Mouse (Mus musculus) hindbrain, embryonic 12.5 days (tissue): ENCODE results near the gene Tmem232. TPM values are rescaled to one million over a fixed set of nuclear protein-coding genes. Genes with fewer than 3 reads are reported as not detected.
"Not testable (repeated sequence)": the region's sequence is repeated elsewhere in the genome, so short reads cannot be mapped to it uniquely, and the experiment has no call there.

Experiments
- ATAC-seq: fragments of 200-750 bp; cut with Nextera tagmentation; 2 replicates; pipeline ENCODE4 v1.8.0; 2017; ENCODE audit warnings: moderate TSS enrichment; ENCODE audit not compliant: low FRiP score
- H3K27ac ChIP-seq: fragments of 300-500 bp; sonication (generic); 2 replicates; pipeline ENCODE4 v1.5.1; 2016; ENCODE audit warnings: mild to moderate bottlenecking
- H3K27me3 ChIP-seq: fragments of 300-500 bp; sonication (generic); 2 replicates; pipeline ENCODE4 v1.6.1; 2016; ENCODE audit warnings: mild to moderate bottlenecking
- H3K36me3 ChIP-seq: fragments of 300-500 bp; sonication (generic); 2 replicates; pipeline ENCODE4 v1.6.1; 2016; ENCODE audit warnings: mild to moderate bottlenecking
- H3K4me1 ChIP-seq: fragments of 300-500 bp; sonication (generic); 2 replicates; pipeline ENCODE4 v1.6.1; 2016
- H3K4me2 ChIP-seq: fragments of 300-500 bp; sonication (generic); replicated peaks from 2 replicates; pipeline ENCODE4 v1.6.1; 2016; ENCODE audit warnings: mild to moderate bottlenecking
- H3K4me3 ChIP-seq: fragments of 300-500 bp; sonication (generic); 2 replicates; pipeline ENCODE4 v1.5.1; 2016; ENCODE audit warnings: mild to moderate bottlenecking
- H3K9ac ChIP-seq: fragments of 300-500 bp; sonication (generic); 2 replicates; pipeline ENCODE4 v1.6.1; 2016; ENCODE audit warnings: mild to moderate bottlenecking, moderate library complexity
- H3K9me3 ChIP-seq: fragments of 300-500 bp; sonication (generic); replicated peaks from 2 replicates; pipeline ENCODE4 v1.6.1; 2016; ENCODE audit warnings: mild to moderate bottlenecking
- WGBS: fragments of 180-500 bp; shearing (Covaris S2); methylation state at CpG from one replicate; pipeline ENCODE4 v1.1.7; 2016; 5-methylcytosine and 5-hydroxymethylcytosine counted together
- polyA plus RNA-seq: library from polyadenylated mRNA; unstranded; fragments of >200 nt; fragmentation: Nextera tagmentation; extraction: Ambion mirVana; gene quantifications from 2 replicates; pipeline ENCODE4 v1.2.1, GENCODE M21; 2016

The Tmem232 gene
- polyA plus RNA-seq, 1 experiment from 2014 or later: 0.13 TPM

DNA sequence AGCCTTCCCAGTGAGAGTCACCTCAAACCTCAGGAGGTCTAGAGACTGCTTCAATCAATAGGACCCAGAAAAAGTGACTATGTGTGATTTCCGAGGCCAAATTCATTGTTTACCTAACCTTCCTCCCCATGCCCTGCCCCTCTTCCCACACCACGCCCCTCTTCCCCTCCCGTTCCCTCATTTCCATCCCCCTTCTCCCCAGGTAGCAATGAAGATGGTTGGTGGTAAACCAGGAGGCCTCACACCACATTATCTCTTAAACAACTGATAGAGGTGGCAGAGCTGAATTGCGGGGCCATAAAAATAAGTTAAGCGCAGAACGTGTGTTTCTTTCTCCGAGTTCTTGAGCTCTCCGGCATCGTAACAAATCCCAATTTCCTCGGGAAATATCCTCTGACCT, 55.9 kb downstream of the Tmem232 start:
- no peak for ATAC-seq
- H3K4me3 ChIP-seq: no peak overlapping the region
- 74% methylated on average over 10 of the region's 10 CpGs for WGBS

DNA sequence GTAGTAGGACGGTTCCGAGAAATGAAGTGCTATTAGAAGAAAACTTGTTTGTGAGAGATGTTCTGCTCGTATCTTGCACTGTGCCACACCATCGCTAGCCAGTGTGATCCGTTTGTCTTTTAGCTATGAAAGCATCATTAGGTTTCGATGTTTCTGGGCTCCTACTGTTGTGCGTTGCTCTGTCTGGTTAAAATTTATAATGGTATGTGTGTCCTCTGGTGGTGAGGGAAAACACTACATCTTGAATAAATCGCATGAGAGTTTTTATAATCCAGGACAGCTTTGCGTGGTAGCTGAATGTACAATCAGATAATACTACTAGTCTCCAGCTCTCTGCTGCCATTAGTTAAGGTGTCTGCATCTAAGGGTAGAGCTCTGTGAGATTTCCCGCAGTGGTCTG, 63.8 kb downstream of the Tmem232 start:
- Histone ChIP-seq H3K4me2 (no peak overlapping the region), H3K4me1 (no peaks in the 10 kb centered on the region), H3K9me3 (no peaks in the 10 kb centered on the region), H3K27me3 (no peaks in the 10 kb centered on the region), H3K27ac (no peak overlapping the region), H3K9ac (no peak overlapping the region), H3K4me3 (no peak overlapping the region), H3K36me3 (no peaks in the 10 kb centered on the region)
- ATAC-seq: no peak
- WGBS: 94% methylated on average over 10 of the region's 10 CpGs

More for the DNA sequence above, 55.9 kb downstream of the Tmem232 start:
- Histone ChIP-seq H3K4me1 (no peaks in the 10 kb centered on the region), H3K36me3 (no peaks in the 10 kb centered on the region), H3K9ac (no peak overlapping the region), H3K9me3 (no peaks in the 10 kb centered on the region), H3K4me2 (no peak overlapping the region), H3K27ac (no peak overlapping the region), H3K27me3 (no peaks in the 10 kb centered on the region)

DNA sequence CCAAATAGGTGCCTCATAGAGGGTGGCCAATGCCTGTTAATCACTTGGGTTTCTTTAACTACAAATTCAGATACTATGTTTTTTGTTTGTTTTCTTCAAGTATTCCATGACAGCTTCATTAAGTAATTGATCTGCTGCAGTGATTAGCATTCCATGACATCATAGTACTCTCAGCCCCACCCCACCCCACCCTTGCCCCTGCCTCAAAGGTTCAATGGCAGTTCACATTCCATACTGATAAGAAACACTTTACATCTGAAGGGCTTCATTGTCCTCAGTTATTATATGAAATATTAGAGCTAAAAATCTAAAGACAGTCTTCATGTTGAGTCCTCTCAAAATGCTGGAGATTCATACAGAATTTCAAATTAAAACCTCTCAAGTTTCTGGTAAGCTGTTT, 89.8 kb downstream of the Tmem232 start:
- no peak overlapping the region for H3K9ac ChIP-seq
- no peak overlapping the region for H3K27ac ChIP-seq
- no peaks in the 10 kb centered on the region for H3K36me3 ChIP-seq
- ATAC-seq: no peak
- no peaks in the 10 kb centered on the region for H3K4me1 ChIP-seq
- H3K4me2 ChIP-seq: no peak overlapping the region
- H3K27me3 ChIP-seq: no peaks in the 10 kb centered on the region
- no peaks in the 10 kb centered on the region for H3K9me3 ChIP-seq
- H3K4me3 ChIP-seq: no peak overlapping the region

DNA sequence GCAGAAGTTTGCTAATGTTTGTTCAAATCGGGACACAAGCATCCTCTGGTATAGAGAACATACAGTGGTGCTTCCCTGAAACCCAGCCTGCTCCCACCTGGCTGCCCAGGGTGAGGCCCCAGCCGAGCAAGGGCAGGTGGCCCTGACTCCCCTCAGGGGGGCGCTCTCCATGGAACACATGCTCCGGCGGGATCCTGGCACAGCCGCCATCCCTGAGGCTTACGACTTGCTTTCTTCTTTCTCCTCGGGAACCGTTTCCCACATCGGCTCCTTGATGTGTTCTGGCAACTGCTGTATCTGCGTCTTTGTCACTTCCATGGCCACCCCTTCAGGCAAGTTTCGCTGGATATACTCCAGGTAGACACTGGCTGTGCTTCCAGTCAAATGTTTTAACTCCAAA, 102.7 kb downstream of the Tmem232 start:
- not testable (repeated sequence) for H3K27ac ChIP-seq

DNA sequence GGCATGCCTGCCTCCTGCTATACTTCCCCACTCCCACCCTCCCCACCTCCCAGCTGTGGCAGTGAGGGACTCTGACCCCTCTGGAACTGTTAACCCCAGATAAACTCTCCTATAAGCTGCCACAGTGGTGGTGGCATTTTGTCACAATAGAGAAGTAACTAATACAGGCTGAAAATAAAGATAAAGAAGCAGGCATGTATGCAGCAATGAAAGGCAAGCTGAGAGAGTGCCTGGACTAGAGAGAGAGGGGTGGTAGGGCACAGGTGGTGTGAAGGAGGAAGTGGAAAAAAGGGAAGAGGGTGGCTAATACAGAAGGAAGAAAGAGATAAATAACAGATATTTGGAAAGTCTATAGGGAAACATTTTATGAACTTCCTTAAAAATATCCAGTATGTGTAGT, 121.5 kb downstream of the Tmem232 start:
- Histone ChIP-seq H3K36me3 (no peaks in the 10 kb centered on the region), H3K27ac (no peak overlapping the region), H3K4me3 (no peak overlapping the region), H3K27me3 (no peaks in the 10 kb centered on the region), H3K4me1 (no peaks in the 10 kb centered on the region), H3K9ac (no peak overlapping the region), H3K9me3 (no peaks in the 10 kb centered on the region), H3K4me2 (no peak overlapping the region)
- no peak for ATAC-seq

More for the DNA sequence above, 102.7 kb downstream of the Tmem232 start:
- H3K4me1 ChIP-seq, H3K4me2 ChIP-seq, H3K4me3 ChIP-seq, H3K27me3 ChIP-seq, H3K9me3 ChIP-seq, ATAC-seq, H3K9ac ChIP-seq, H3K36me3 ChIP-seq: not testable (repeated sequence)
- WGBS: 91% methylated on average over 12 of the region's 12 CpGs

DNA sequence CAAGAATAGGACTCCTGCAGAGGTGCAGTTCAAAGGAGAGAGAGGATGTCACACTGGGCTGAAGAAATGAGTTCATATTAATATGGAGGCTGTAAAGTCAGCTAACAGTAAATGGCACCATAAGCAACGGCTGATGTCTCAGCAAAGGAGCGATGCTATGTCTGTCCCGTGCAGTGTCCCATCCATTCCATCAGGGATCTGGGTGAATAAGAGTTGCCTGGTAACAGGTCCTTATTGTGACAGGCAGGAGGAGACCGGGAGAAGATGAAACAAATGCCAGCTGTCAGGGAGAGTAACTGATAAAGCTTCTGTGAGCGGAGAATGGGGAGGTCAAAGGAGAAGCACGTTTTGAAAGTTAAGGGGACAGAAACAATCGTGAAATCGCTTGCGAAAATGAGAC, 135.3 kb downstream of the Tmem232 start:
- Histone ChIP-seq H3K27me3 (no peaks in the 10 kb centered on the region), H3K4me2 (no peak overlapping the region), H3K9me3 (no peaks in the 10 kb centered on the region), H3K4me3 (no peak overlapping the region), H3K9ac (no peak overlapping the region), H3K27ac (no peak overlapping the region), H3K4me1 (peaks cover 8% of the 10 kb centered on the region), H3K36me3 (no peaks in the 10 kb centered on the region)
- 21% methylated on average over 9 of the region's 9 CpGs for WGBS
- peak; percentile 74 for ATAC-seq

DNA sequence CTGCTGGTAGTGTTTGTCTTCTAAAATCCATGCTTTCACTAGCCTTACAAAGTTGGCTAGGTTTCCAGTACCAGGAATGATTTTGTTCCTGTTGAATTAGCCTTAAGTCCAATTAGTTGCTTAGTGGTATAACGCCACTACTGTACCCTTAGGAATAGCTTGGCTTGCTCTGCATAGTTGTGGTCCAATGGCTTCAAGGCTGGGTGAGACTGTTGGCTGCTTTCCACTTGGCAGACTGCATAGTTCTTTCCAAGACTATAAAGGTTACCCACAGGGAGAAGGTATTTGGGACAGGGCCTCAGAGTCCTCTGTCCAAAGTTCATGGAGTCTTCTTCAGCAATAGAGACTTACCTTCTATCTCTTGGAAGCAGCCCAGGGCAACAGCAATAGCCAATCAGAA, 139.7 kb downstream of the Tmem232 start:
- H3K9me3 ChIP-seq: no peaks in the 10 kb centered on the region
- 85% methylated on average over 1 of the region's 1 CpGs for WGBS
- no peaks in the 10 kb centered on the region for H3K27me3 ChIP-seq
- no peak overlapping the region for H3K4me3 ChIP-seq
- no peak overlapping the region for H3K9ac ChIP-seq
- peaks cover 7% of the 10 kb centered on the region for H3K4me1 ChIP-seq
- H3K36me3 ChIP-seq: no peaks in the 10 kb centered on the region
- H3K4me2 ChIP-seq: no peak overlapping the region
- H3K27ac ChIP-seq: no peak overlapping the region
- ATAC-seq: no peak

DNA sequence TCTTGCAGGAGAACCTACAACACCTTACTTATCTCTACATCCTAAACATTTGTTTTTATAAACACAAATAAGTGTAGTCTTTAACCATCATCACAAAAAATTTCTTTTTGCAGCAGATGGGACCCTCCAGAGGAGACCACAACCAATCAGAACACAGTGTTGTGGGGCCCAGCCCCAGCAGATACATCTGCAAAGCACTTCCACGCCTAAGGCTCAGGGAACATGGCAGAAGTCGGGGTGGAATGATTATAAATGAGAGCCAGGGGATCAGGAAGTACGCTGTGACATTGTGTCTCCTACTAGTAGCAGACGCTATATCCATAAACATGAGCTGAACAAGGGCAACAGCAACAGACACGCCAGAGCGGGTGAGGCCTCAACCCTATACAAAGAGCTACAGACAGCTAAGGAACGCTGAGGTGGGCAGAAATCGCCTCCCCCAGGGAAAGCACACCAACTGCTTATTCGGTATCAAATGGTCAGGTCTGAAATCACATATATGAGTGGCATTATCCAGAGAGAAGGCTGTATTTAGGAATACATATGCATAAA, 156.1 kb downstream of the Tmem232 start:
- 56% methylated on average over 9 of the region's 9 CpGs for WGBS
- Histone ChIP-seq H3K36me3 (no peaks in the 10 kb centered on the region), H3K4me3 (no peak overlapping the region), H3K4me1 (0 out of 2 replicates have a peak, but pooled peaks cover 4% of the 10 kb centered on the region), H3K4me2 (no peak overlapping the region), H3K27me3 (no peaks in the 10 kb centered on the region), H3K27ac (0 out of 2 replicates have a peak overlapping the region, but pooled peaks have one; percentile 36), H3K9ac (no peak overlapping the region), H3K9me3 (no peaks in the 10 kb centered on the region)
- peak; percentile 68; the same call in 1 of the 2 replicates for ATAC-seq

DNA sequence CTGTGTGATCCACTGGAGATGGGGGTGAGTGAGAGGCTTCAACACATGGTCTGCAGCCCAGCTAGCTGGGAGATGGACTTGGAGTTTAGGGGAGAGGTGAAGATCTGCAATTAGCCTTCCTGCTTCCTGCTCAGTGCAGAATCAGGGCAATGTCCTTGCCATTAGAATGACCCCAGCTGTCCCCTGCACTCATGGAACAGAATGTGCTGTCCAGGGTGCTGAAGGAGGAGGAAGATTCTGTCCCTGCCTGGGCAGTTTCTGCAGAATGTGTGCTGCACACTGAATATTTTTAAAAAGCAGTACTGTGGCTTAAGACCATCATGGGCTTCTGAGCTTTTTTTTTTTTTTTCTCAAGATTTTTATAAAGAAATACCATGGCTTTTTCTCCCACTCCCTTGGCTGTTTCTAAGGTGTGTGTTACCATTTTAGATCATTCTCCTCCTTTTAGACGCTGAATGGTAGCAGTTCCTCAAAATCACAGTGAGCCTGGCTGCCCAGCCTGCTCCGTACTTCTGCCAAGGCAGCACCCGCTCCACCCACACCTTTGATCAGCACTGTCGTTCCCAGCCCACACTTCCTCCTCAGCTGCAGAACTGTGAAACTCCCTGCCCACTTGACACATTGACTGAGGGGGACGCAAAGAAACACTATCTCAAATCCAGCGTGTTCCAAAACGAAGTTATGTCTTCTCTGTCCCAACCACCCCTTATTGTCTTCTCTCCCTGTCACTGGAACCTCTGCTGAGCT, 170.4 kb downstream of the Tmem232 start:
- no peak for ATAC-seq
- no peaks in the 10 kb centered on the region for H3K36me3 ChIP-seq
- H3K27me3 ChIP-seq: no peaks in the 10 kb centered on the region
- peaks cover 3% of the 10 kb centered on the region; the same call in 1 of the 2 replicates for H3K4me1 ChIP-seq
- no peak overlapping the region for H3K9ac ChIP-seq
- no peak overlapping the region for H3K4me3 ChIP-seq
- no peaks in the 10 kb centered on the region for H3K9me3 ChIP-seq
- no peak overlapping the region for H3K4me2 ChIP-seq
- 42% methylated on average over 7 of the region's 7 CpGs for WGBS
- H3K27ac ChIP-seq: no peak overlapping the region

DNA sequence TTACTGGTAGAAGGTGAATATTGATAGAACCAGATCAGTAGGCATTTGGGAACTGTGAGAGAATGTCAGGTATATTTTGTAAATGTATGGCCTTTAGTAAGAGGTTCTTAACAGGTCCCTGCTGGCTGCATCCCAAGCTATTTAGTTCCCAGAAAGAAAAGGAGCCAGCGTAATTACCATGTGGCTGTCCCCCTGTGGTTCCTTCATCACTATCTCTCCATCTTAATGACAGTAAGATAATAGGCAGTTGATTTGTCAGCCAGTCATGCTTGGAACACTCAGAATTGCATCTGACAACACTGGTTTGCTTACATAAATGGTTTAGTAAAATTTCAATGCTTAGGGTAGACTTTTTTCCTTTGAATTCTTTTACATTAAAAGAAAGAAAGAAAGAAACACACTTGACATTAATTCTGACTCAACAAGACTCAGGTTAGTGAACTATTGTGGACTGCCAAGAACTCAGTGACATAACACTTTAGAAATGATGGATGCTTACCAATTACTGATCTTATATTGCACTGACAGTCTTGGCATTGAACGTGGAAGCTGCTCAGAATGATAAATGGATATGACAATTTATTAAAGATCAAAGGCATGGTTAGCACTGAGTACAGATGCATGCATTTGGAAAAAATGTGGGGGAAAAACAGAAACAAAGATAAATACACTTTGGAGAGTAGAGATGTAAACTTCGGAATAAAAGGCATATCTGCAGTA, 174.9 kb downstream of the Tmem232 start:
- no peak overlapping the region for H3K27ac ChIP-seq
- H3K27me3 ChIP-seq: no peaks in the 10 kb centered on the region
- 0 out of 2 replicates have a peak, but pooled peaks cover 4% of the 10 kb centered on the region for H3K9me3 ChIP-seq
- peaks cover 3% of the 10 kb centered on the region; the same call in 1 of the 2 replicates for H3K4me1 ChIP-seq
- no peaks in the 10 kb centered on the region for H3K36me3 ChIP-seq
- no peak overlapping the region for H3K9ac ChIP-seq
- peak; percentile 85 for ATAC-seq
- H3K4me2 ChIP-seq: no peak overlapping the region
- no peak overlapping the region for H3K4me3 ChIP-seq
- 55% methylated on average over 3 of the region's 3 CpGs for WGBS

DNA sequence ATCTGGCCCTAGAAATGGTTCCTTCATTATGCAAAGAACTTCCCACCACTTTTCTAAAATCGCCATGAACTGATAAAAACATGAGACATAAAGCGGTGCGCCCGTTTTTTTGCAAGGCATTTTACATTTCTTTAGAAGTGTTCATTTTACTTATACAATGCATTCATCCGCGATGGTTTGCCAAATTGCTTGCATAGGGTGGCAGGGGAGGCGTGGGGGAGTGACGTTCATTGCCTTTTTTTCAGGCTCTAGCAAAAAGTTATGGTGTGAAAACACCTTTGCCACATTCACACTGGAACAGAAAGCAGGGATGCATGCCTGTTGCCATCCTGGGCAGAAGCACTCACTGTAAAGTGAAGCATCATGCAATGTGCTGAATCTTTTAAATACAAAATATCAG, 188.7 kb downstream of the Tmem232 start:
- 88% methylated on average over 8 of the region's 8 CpGs for WGBS
- Histone ChIP-seq H3K36me3 (no peaks in the 10 kb centered on the region), H3K4me2 (no peak overlapping the region), H3K9ac (no peak overlapping the region), H3K27ac (no peak overlapping the region), H3K4me1 (no peaks in the 10 kb centered on the region), H3K9me3 (no peaks in the 10 kb centered on the region; the same call in 1 of the 2 replicates), H3K4me3 (no peak overlapping the region), H3K27me3 (no peaks in the 10 kb centered on the region)
- no peak for ATAC-seq

DNA sequence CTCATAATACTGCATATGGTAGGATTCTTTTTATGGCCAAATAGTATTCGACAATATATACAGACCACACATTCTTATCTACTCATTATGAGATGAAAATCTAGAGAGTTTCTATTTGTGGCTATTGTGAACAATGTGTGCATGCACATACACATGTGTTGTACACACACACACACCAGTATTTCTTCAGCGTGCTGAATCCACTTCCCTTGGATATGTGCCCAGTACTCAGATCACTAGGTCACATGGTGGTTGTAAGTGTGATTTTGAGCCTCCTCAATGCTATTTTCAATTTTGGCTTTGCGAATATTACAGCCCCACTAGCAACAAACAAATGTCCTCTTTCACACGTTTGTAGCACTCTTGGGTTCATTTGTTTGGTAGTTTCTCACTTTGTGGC, 200.6 kb downstream of the Tmem232 start:
- 0 out of 2 replicates have a peak, but pooled peaks cover 4% of the 10 kb centered on the region for H3K9me3 ChIP-seq
- no peak overlapping the region for H3K9ac ChIP-seq
- no peaks in the 10 kb centered on the region for H3K4me1 ChIP-seq
- no peak for ATAC-seq
- H3K36me3 ChIP-seq: no peaks in the 10 kb centered on the region
- no peak overlapping the region for H3K27ac ChIP-seq
- H3K4me2 ChIP-seq: no peak overlapping the region
- H3K27me3 ChIP-seq: no peaks in the 10 kb centered on the region
- no peak overlapping the region for H3K4me3 ChIP-seq
- 83% methylated on average over 4 of the region's 4 CpGs for WGBS
